Mouse (Mus musculus) large intestine, adult 2 months (tissue): ENCODE results near the gene Atp5d. TPM values are rescaled to one million over a fixed set of nuclear protein-coding genes. Genes with fewer than 3 reads are reported as not detected.
"Not testable (repeated sequence)": the region's sequence is repeated elsewhere in the genome, so short reads cannot be mapped to it uniquely, and the experiment has no call there.

Experiments
- DNase-seq: peaks from one replicate; pipeline ENCODE4 v3.0.0-alpha.2; 2012; ENCODE audit warnings: low read depth, low spot score
- WGBS: fragments of 180-500 bp; shearing (Covaris S2); methylation state at CpG from one replicate; pipeline ENCODE4 v1.1.7; 2018; 5-methylcytosine and 5-hydroxymethylcytosine counted together
- polyA plus RNA-seq: library from polyadenylated mRNA; depleted of rRNA; stranded (reverse); fragments of >200 nt; gene quantifications from 2 replicates; pipeline ENCODE4 v1.2.3, GENCODE M21; 2012

Gene Atp5d
- polyA plus RNA-seq, 1 experiment = 1,215 TPM

GRCm38 (mm10) chr10:80162243-80162608, 23.8 kb downstream of the Atp5d start:
- DNase-seq = no peak
- 81% methylated on average over 3 of the region's 3 CpGs for WGBS

- no peak for DNase-seq
- WGBS = 80% methylated on average over 6 of the region's 6 CpGs
Observed at GRCm38 (mm10) chr10:80162716-80163299, 24.4 kb downstream of the Atp5d start.

GRCm38 (mm10) chr10:80163721-80164120, 25.3 kb downstream of the Atp5d start:
- 49% methylated on average over 8 of the region's 8 CpGs for WGBS
- no peak for DNase-seq

GRCm38 (mm10) chr10:80164161-80164997, 25.9 kb downstream of the Atp5d start:
- 8% methylated on average over 44 of the region's 44 CpGs for WGBS
- DNase-seq = no peak

GRCm38 (mm10) chr10:80164998-80165344, 26.5 kb downstream of the Atp5d start:
- WGBS = 0% methylated on average over 17 of the region's 17 CpGs
- DNase-seq = no peak

- no peak for DNase-seq
Observed at GRCm38 (mm10) chr10:80165392-80166128, 27.1 kb downstream of the Atp5d start, which contains the start of gene Cirbp. Cirbp (plus strand) TSS chr10:80165985.

GRCm38 (mm10) chr10:80166136-80166535, 27.7 kb downstream of the Atp5d start:
- not testable (repeated sequence) for DNase-seq
- WGBS = 88% methylated on average over 4 of the region's 4 CpGs

More at GRCm38 (mm10) chr10:80165392-80166128, 27.1 kb downstream of the Atp5d start, which contains the start of gene Cirbp:
- 27% methylated on average over 20 of the region's 20 CpGs for WGBS

- WGBS = under 1% methylated on average over 55 of the region's 55 CpGs
- no peak for DNase-seq
Observed at GRCm38 (mm10) chr10:80167460-80168037, 29.1 kb downstream of the Atp5d start.

GRCm38 (mm10) chr10:80168038-80168661, 29.7 kb downstream of the Atp5d start:
- under 1% methylated on average over 48 of the region's 48 CpGs for WGBS
- DNase-seq = no peak

GRCm38 (mm10) chr10:80169070-80169469, 30.6 kb downstream of the Atp5d start:
- 47% methylated on average over 1 of the region's 1 CpGs for WGBS
- no peak for DNase-seq

GRCm38 (mm10) chr10:80169651-80170050, 31.2 kb downstream of the Atp5d start:
- DNase-seq = no peak
- WGBS = 86% methylated on average over 7 of the region's 7 CpGs

- WGBS = 93% methylated on average over 16 of the region's 16 CpGs
- no peak for DNase-seq
Observed at GRCm38 (mm10) chr10:80170052-80170451, 31.6 kb downstream of the Atp5d start.

- no peak for DNase-seq
- WGBS = 92% methylated on average over 19 of the region's 19 CpGs
Observed at GRCm38 (mm10) chr10:80170601-80171021, 32.2 kb downstream of the Atp5d start.

GRCm38 (mm10) chr10:80171252-80171651, 32.8 kb downstream of the Atp5d start:
- no peak for DNase-seq
- WGBS = 80% methylated on average over 15 of the region's 15 CpGs

- no peak for DNase-seq
- WGBS = 86% methylated on average over 45 of the region's 45 CpGs
Observed at GRCm38 (mm10) chr10:80171760-80172526, 33.5 kb downstream of the Atp5d start.

- WGBS = 5% methylated on average over 35 of the region's 35 CpGs
- no peak for DNase-seq
Observed at GRCm38 (mm10) chr10:80172527-80173292, 34.3 kb downstream of the Atp5d start, which contains the start of gene 1600002K03Rik. 1600002K03Rik (plus strand) TSS chr10:80172944.

- WGBS = 3% methylated on average over 11 of the region's 11 CpGs
- no peak for DNase-seq
Observed at GRCm38 (mm10) chr10:80173358-80173757, 34.9 kb downstream of the Atp5d start.
